Mouse (Mus musculus) embryonic fibroblast, embryonic 13.5 days (primary cell): ENCODE data around the gene Mcur1.

Experiments
- CTCF ChIP-seq: IDR thresholded peaks from 2 replicates; pipeline ENCODE4 v1.5.1; 2011; ENCODE audit warnings: mild to moderate bottlenecking, control low read depth, low read length, moderate library complexity, borderline replicate concordance; ENCODE audit not compliant: insufficient read depth
- POLR2A ChIP-seq: IDR thresholded peaks from 2 replicates; pipeline ENCODE4 v1.6.1; 2011; ENCODE audit warnings: low read depth, mild to moderate bottlenecking, control low read depth, low read length, moderate library complexity

GRCm38 (mm10) chr13:43587844-43588840 is 28.2 kb upstream of the Mcur1 start:
- TF ChIP-seq POLR2A (no peak), CTCF (no peak)
